Mouse (Mus musculus): ENCODE data around the gene Plekhb2.

Plekhb2 gene

GRCm38 (mm10) chr1:34831381-34831780 is 18.4 kb upstream of the Plekhb2 start:
- no peak for DNase-seq (ENCODE audit: low read depth, low spot score)

- DNase-seq (ENCODE audit: low read depth, low spot score), result no peak
These were observed 14.9 kb upstream of the Plekhb2 start for GRCm38 (mm10) chr1:34834904-34835303.

- DNase-seq (ENCODE audit: low read depth, low spot score), result peak; percentile 61
These were observed 11.7 kb upstream of the Plekhb2 start for GRCm38 (mm10) chr1:34837951-34838689.

- peak; percentile 71 for DNase-seq (ENCODE audit: low read depth, low spot score)
These were observed 10.5 kb upstream of the Plekhb2 start for GRCm38 (mm10) chr1:34839241-34839640.

- DNase-seq (ENCODE audit: low read depth, low spot score), result peak; percentile 25
These were observed 7.9 kb upstream of the Plekhb2 start for GRCm38 (mm10) chr1:34841709-34842388.

- peak; percentile 80 for DNase-seq (ENCODE audit: low read depth, low spot score)
These were observed 7.4 kb upstream of the Plekhb2 start for GRCm38 (mm10) chr1:34842389-34842861.

GRCm38 (mm10) chr1:34842887-34843618 is 6.7 kb upstream of the Plekhb2 start, which contains the start of gene Fam168b:
Gene Fam168b, minus strand, starts transcription at chr1:34843065.
- peak; percentile 92 for DNase-seq (ENCODE audit: low read depth, low spot score)

GRCm38 (mm10) chr1:34847070-34847469 is 2.7 kb upstream of the Plekhb2 start:
- DNase-seq (ENCODE audit: low read depth, low spot score), result no peak

GRCm38 (mm10) chr1:34850343-34851136 is 764 bp downstream of the Plekhb2 start:
- no peak for DNase-seq (ENCODE audit: low read depth, low spot score)

GRCm38 (mm10) chr1:34851562-34851961 is 1.8 kb downstream of the Plekhb2 start:
- DNase-seq (ENCODE audit: low read depth, low spot score), result peak; percentile 32

GRCm38 (mm10) chr1:34852116-34852878 is 2.5 kb downstream of the Plekhb2 start:
- DNase-seq (ENCODE audit: low read depth, low spot score), result no peak

GRCm38 (mm10) chr1:34853786-34854185 is 4.0 kb downstream of the Plekhb2 start:
- no peak for DNase-seq (ENCODE audit: low read depth, low spot score)

- DNase-seq (ENCODE audit: low read depth, low spot score), result no peak
These were observed 5.4 kb downstream of the Plekhb2 start for GRCm38 (mm10) chr1:34855056-34855739.

- no peak for DNase-seq (ENCODE audit: low read depth, low spot score)
These were observed 8.9 kb downstream of the Plekhb2 start for GRCm38 (mm10) chr1:34858671-34859070.

- DNase-seq (ENCODE audit: low read depth, low spot score), result no peak
These were observed 10.0 kb downstream of the Plekhb2 start for GRCm38 (mm10) chr1:34859761-34860160.

GRCm38 (mm10) chr1:34860205-34860604 is 10.4 kb downstream of the Plekhb2 start:
- DNase-seq (ENCODE audit: low read depth, low spot score), result no peak

GRCm38 (mm10) chr1:34862877-34863276 is 13.1 kb downstream of the Plekhb2 start:
- DNase-seq (ENCODE audit: low read depth, low spot score), result no peak

- DNase-seq (ENCODE audit: low read depth, low spot score), result no peak
These were observed 13.5 kb downstream of the Plekhb2 start for GRCm38 (mm10) chr1:34863323-34863722.

GRCm38 (mm10) chr1:34864243-34864642 is 14.5 kb downstream of the Plekhb2 start:
- no peak for DNase-seq (ENCODE audit: low read depth, low spot score)

- DNase-seq (ENCODE audit: low read depth, low spot score), result no peak
These were observed 16.1 kb downstream of the Plekhb2 start for GRCm38 (mm10) chr1:34865866-34866265.
